Comparison of ENCODE assay signal across 32 mouse cellular contexts in genomic region chr9:57668277-57668676, GRCm38 (mm10). TPM values are rescaled to one million over a fixed set of nuclear protein-coding genes. Genes with fewer than 3 reads are reported as not detected.
A peak's percentile ranks its signal among the peaks of the same experiment; 100 is the strongest.
DNase-seq lines count a peak whose midpoint lies in the region; ATAC-seq and TF ChIP-seq lines count a peak whose summit lies in the region.
"Had no signal": no experiment of that assay in that cellular context is flagged by ENCODE, and none has a peak within 500 bp of the region (broad histone marks: within the 10 kb centered on the region; RNA-seq: fewer than 3 reads in every experiment).

No protein-coding gene starts in this region.

- ATAC-seq in heart, embryonic 12.5 days (ENCODE audit: insufficient number of reproducible peaks, low FRiP score), result no peak
- no peak for ATAC-seq in kidney, embryonic 15.5 days (replicated peaks; ENCODE audit: low FRiP score)
- no peak for ATAC-seq in lung, postnatal 0 days
- ATAC-seq: forebrain, embryonic 14.5 days; hindbrain, embryonic 16.5 days; Patski had no signal

- no peak overlapping the region for H3K4me3 ChIP-seq in heart, adult 2 months
- H3K4me3 ChIP-seq in heart, embryonic 12.5 days, result no peak overlapping the region
- H3K4me3 ChIP-seq in kidney, embryonic 15.5 days (replicated peaks), result no peak overlapping the region
- no peak overlapping the region for H3K4me3 ChIP-seq in lung, postnatal 0 days (ENCODE audit: low read depth, low read length)
- no peak overlapping the region for H3K4me3 ChIP-seq in lung, adult 2 months (replicated peaks; ENCODE audit: extremely low read depth, low read depth, low read length)
- H3K4me3 ChIP-seq: embryonic facial prominence, embryonic 12.5 days; midbrain, embryonic 12.5 days had no signal

- no peak for TF ChIP-seq CTCF in heart, adult 2 months (IDR thresholded peaks at IDR 0.05)
- no peak for TF ChIP-seq CTCF in lung, postnatal 0 days (IDR thresholded peaks at IDR 0.05)
- TF ChIP-seq CTCF in lung, adult 2 months (IDR thresholded peaks at IDR 0.05; ENCODE audit: insufficient read depth, low read length), result no peak

- 17% methylated on average over 1 of the region's 1 CpGs for WGBS in heart, adult 2 months
- WGBS in heart, embryonic 12.5 days, result 38% methylated on average over 1 of the region's 1 CpGs
- WGBS in kidney, embryonic 15.5 days, result 14% methylated on average over 1 of the region's 1 CpGs
- 0% methylated on average over 1 of the region's 1 CpGs for WGBS in lung, postnatal 0 days
- 11% methylated on average over 1 of the region's 1 CpGs for WGBS in lung, adult 2 months

- no peak for TF ChIP-seq EP300 in heart, adult 2 months (IDR thresholded peaks at IDR 0.05; ENCODE audit: insufficient read depth, low read depth, low read length)
- TF ChIP-seq EP300 in lung, postnatal 0 days (IDR thresholded peaks at IDR 0.05), result no peak

- no peaks in the 10 kb centered on the region for H3K79me2 ChIP-seq in heart, adult 2 months (replicated peaks; ENCODE audit: control insufficient read depth, insufficient read depth, low read length)

- H3K9me3 ChIP-seq in heart, embryonic 12.5 days (replicated peaks), result no peaks in the 10 kb centered on the region; the same call in 1 of the 2 replicates
- H3K9me3 ChIP-seq in kidney, embryonic 15.5 days (replicated peaks), result no peaks in the 10 kb centered on the region
- H3K9me3 ChIP-seq in lung, postnatal 0 days (ENCODE audit: low read length), result no peaks in the 10 kb centered on the region
- H3K9me3 ChIP-seq: embryonic facial prominence, embryonic 12.5 days; midbrain, embryonic 12.5 days had no signal

- no peaks in the 10 kb centered on the region for H3K36me3 ChIP-seq in heart, adult 2 months (ENCODE audit: control insufficient read depth, insufficient read depth, low read length)
- no peaks in the 10 kb centered on the region for H3K36me3 ChIP-seq in heart, embryonic 12.5 days
- H3K36me3 ChIP-seq in kidney, embryonic 15.5 days, result no peaks in the 10 kb centered on the region
- no peaks in the 10 kb centered on the region for H3K36me3 ChIP-seq in lung, postnatal 0 days (ENCODE audit: insufficient read depth, low read length)
- H3K36me3 ChIP-seq: embryonic facial prominence, embryonic 12.5 days; midbrain, embryonic 12.5 days had no signal

- H3K27ac ChIP-seq in heart, adult 2 months, result peak overlapping the region; percentile 23; the same call in 1 of the 2 replicates
- no peak overlapping the region for H3K27ac ChIP-seq in heart, embryonic 12.5 days (ENCODE audit: poor library complexity, severe bottlenecking)
- H3K27ac ChIP-seq in kidney, embryonic 15.5 days, result no peak overlapping the region
- 0 out of 2 replicates have a peak overlapping the region, but pooled peaks have one; percentile 20 for H3K27ac ChIP-seq in lung, postnatal 0 days (ENCODE audit: low read length)
- H3K27ac ChIP-seq: embryonic facial prominence, embryonic 12.5 days; midbrain, embryonic 12.5 days had no signal

- TF ChIP-seq POLR2A in heart, adult 2 months (IDR thresholded peaks at IDR 0.05; ENCODE audit: insufficient read depth, low read depth, low read length), result no peak
- TF ChIP-seq POLR2A in lung, adult 2 months (IDR thresholded peaks at IDR 0.05; ENCODE audit: borderline replicate concordance, extremely low read depth, low read depth, low read length), result no peak

- intact Hi-C loops in heart, adult 2 months (cut with DNase I), result loop anchor here (5.0 kb wide), 1 partner anchor 39 kb away; the partner anchor contains the start of gene Edc3

- no peak for DNase-seq in heart, adult 2 months
- DNase-seq in kidney, adult 9 months, result peak; percentile 50
- no peak for DNase-seq in lung, postnatal 0 days (ENCODE audit: low spot score)
- DNase-seq in lung, adult 2 months, result no peak
- DNase-seq in yolk sac, embryonic 10.5 days (ENCODE audit: low spot score), result peak; percentile 64
- DNase-seq: adrenal gland, postnatal 10 days; cerebellum, adult 11 months; cerebellum, adult 9-10 months; cerebellum, postnatal 36 days; embryo, embryonic 11 days; gastrocnemius, postnatal 36 days; heart, postnatal 14 days; thymus, adult 2 months had no signal

- H3K4me1 ChIP-seq in heart, adult 2 months (ENCODE audit: control insufficient read depth, insufficient read depth, low read length), result peaks cover 10% of the 10 kb centered on the region
- H3K4me1 ChIP-seq in heart, embryonic 12.5 days (replicated peaks), result peaks cover 6% of the 10 kb centered on the region; the same call in 1 of the 2 replicates
- no peaks in the 10 kb centered on the region; the same call in 1 of the 2 replicates for H3K4me1 ChIP-seq in kidney, embryonic 15.5 days
- H3K4me1 ChIP-seq in lung, postnatal 0 days (ENCODE audit: insufficient read depth, low read depth, low read length), result no peaks in the 10 kb centered on the region
- peaks cover 19% of the 10 kb centered on the region for H3K4me1 ChIP-seq in lung, adult 2 months (ENCODE audit: control insufficient read depth, insufficient read depth, low read length)
- H3K4me1 ChIP-seq: embryonic facial prominence, embryonic 12.5 days; midbrain, embryonic 12.5 days had no signal

- H3K4me2 ChIP-seq in heart, embryonic 12.5 days, result no peak overlapping the region
- H3K4me2 ChIP-seq in kidney, embryonic 15.5 days, result no peak overlapping the region
- H3K4me2 ChIP-seq in lung, postnatal 0 days (replicated peaks; ENCODE audit: low read depth, low read length), result no peak overlapping the region
- H3K4me2 ChIP-seq: embryonic facial prominence, embryonic 12.5 days; liver, embryonic 11.5 days; midbrain, embryonic 12.5 days had no signal

- no peaks in the 10 kb centered on the region for H3K27me3 ChIP-seq in heart, adult 2 months (ENCODE audit: control insufficient read depth, insufficient read depth, low read length)
- H3K27me3 ChIP-seq in heart, embryonic 12.5 days (replicated peaks), result 0 out of 2 replicates have a peak, but pooled peaks cover 9% of the 10 kb centered on the region
- H3K27me3 ChIP-seq in kidney, embryonic 15.5 days, result no peaks in the 10 kb centered on the region
- no peaks in the 10 kb centered on the region for H3K27me3 ChIP-seq in lung, postnatal 0 days (replicated peaks; ENCODE audit: insufficient read depth, low read length)
- H3K27me3 ChIP-seq: embryonic facial prominence, embryonic 12.5 days had no signal

- H3K9ac ChIP-seq in heart, adult 2 months (ENCODE audit: low read depth, low read length), result no peak overlapping the region
- H3K9ac ChIP-seq in heart, embryonic 12.5 days, result no peak overlapping the region
- no peak overlapping the region for H3K9ac ChIP-seq in kidney, embryonic 15.5 days
- no peak overlapping the region for H3K9ac ChIP-seq in lung, postnatal 0 days (replicated peaks; ENCODE audit: low read depth)
- H3K9ac ChIP-seq: embryonic facial prominence, embryonic 12.5 days; midbrain, embryonic 12.5 days had no signal

RNA-seq across cellular contexts. Expression of gene Csk, which starts 14.8 kb away (rescaled TPM):
- 10 to 100 TPM; 23.3 to 29.7 TPM for total RNA-seq in heart, adult 2 months (2021)
- 19.4 and 20.6 TPM in 2 replicates for polyA plus RNA-seq in heart, adult 2 months (2012; rRNA removed)
- polyA plus RNA-seq in heart, embryonic 12.5 days (2016; fragmentation: Nextera tagmentation; extraction: Ambion mirVana), result 16.4 TPM in 2 replicates
- 27.2 and 27.9 TPM in 2 replicates for polyA plus RNA-seq in kidney, embryonic 15.5 days (2015; fragmentation: Nextera tagmentation; extraction: Ambion mirVana)
- polyA plus RNA-seq in lung, postnatal 0 days (2015; fragmentation: Nextera tagmentation; extraction: Ambion mirVana), result 25.6 and 27.3 TPM in 2 replicates
- 68.7 and 79.3 TPM in 2 replicates for polyA plus RNA-seq in lung, adult 2 months (2012; rRNA removed)

RNA-seq across cellular contexts. Expression of gene Cyp1a2, which starts 15.2 kb away (rescaled TPM):
- not detected for total RNA-seq in heart, adult 2 months (2021)
- 1.00 TPM in 1 of 2 replicates, not detected in the other for polyA plus RNA-seq in heart, adult 2 months (2012; rRNA removed)
- polyA plus RNA-seq in heart, embryonic 12.5 days (2016; fragmentation: Nextera tagmentation; extraction: Ambion mirVana), result not detected in 2 replicates
- polyA plus RNA-seq in kidney, embryonic 15.5 days (2015; fragmentation: Nextera tagmentation; extraction: Ambion mirVana), result not detected in 2 replicates
- polyA plus RNA-seq in lung, postnatal 0 days (2015; fragmentation: Nextera tagmentation; extraction: Ambion mirVana), result 0.07 TPM in 1 of 2 replicates, not detected in the other
- 0.23 and 0.44 TPM in 2 replicates for polyA plus RNA-seq in lung, adult 2 months (2012; rRNA removed)
- total RNA-seq: gastrocnemius, postnatal 36 days; heart, adult 8-10 months; heart, postnatal 14 days; layer of hippocampus, adult 18-20 months; layer of hippocampus, postnatal 10 days; left cerebral cortex, adult 18-20 months; left cerebral cortex, postnatal 14 days; MEL had no signal
- polyA plus RNA-seq: embryonic facial prominence, embryonic 12.5 days; forebrain, embryonic 14.5 days; heart, embryonic 14.5 days; hindbrain, embryonic 11.5 days; hindbrain, embryonic 16.5 days; intestine, embryonic 14.5 days; limb, embryonic 11.5 days; liver, embryonic 11.5 days; midbrain, embryonic 12.5 days; neural tube, embryonic 14.5 days; Patski had no signal

RNA-seq across cellular contexts. Expression of gene Cyp1a1, which starts 19.5 kb away (rescaled TPM):
- total RNA-seq in heart, adult 2 months (2021), result under 1 TPM; 0.09 to 0.13 TPM
- polyA plus RNA-seq in heart, adult 2 months (2012; rRNA removed), result 0.20 and 0.78 TPM in 2 replicates
- not detected in 2 replicates for polyA plus RNA-seq in heart, embryonic 12.5 days (2016; fragmentation: Nextera tagmentation; extraction: Ambion mirVana)
- 0.08 and 0.22 TPM in 2 replicates for polyA plus RNA-seq in kidney, embryonic 15.5 days (2015; fragmentation: Nextera tagmentation; extraction: Ambion mirVana)
- 9.0 and 13.0 TPM in 2 replicates for polyA plus RNA-seq in lung, postnatal 0 days (2015; fragmentation: Nextera tagmentation; extraction: Ambion mirVana)
- 28.8 and 37.7 TPM in 2 replicates for polyA plus RNA-seq in lung, adult 2 months (2012; rRNA removed)
- total RNA-seq: heart, postnatal 14 days had no signal
- polyA plus RNA-seq: embryonic facial prominence, embryonic 12.5 days; forebrain, embryonic 14.5 days; heart, embryonic 14.5 days; hindbrain, embryonic 11.5 days; intestine, embryonic 14.5 days; limb, embryonic 11.5 days; midbrain, embryonic 12.5 days; Patski had no signal

RNA-seq across cellular contexts. Expression of gene Edc3, which starts 40.1 kb away (rescaled TPM):
- total RNA-seq in heart, adult 2 months (2021), result 1 to 10 TPM; 5.3 to 5.7 TPM
- polyA plus RNA-seq in heart, adult 2 months (2012; rRNA removed), result 5.5 and 6.6 TPM in 2 replicates
- polyA plus RNA-seq in heart, embryonic 12.5 days (2016; fragmentation: Nextera tagmentation; extraction: Ambion mirVana), result 21.2 and 21.3 TPM in 2 replicates
- polyA plus RNA-seq in kidney, embryonic 15.5 days (2015; fragmentation: Nextera tagmentation; extraction: Ambion mirVana), result 33.6 and 34.4 TPM in 2 replicates
- polyA plus RNA-seq in lung, postnatal 0 days (2015; fragmentation: Nextera tagmentation; extraction: Ambion mirVana), result 23.3 and 25.3 TPM in 2 replicates
- 17.6 and 19.4 TPM in 2 replicates for polyA plus RNA-seq in lung, adult 2 months (2012; rRNA removed)

RNA-seq across cellular contexts. Expression of gene Lman1l, which starts 47.7 kb away (rescaled TPM):
- not detected for total RNA-seq in heart, adult 2 months (2021)
- 0.20 TPM in 1 of 2 replicates, not detected in the other for polyA plus RNA-seq in heart, adult 2 months (2012; rRNA removed)
- polyA plus RNA-seq in heart, embryonic 12.5 days (2016; fragmentation: Nextera tagmentation; extraction: Ambion mirVana), result not detected in 2 replicates
- polyA plus RNA-seq in kidney, embryonic 15.5 days (2015; fragmentation: Nextera tagmentation; extraction: Ambion mirVana), result not detected in 2 replicates
- not detected in 2 replicates for polyA plus RNA-seq in lung, postnatal 0 days (2015; fragmentation: Nextera tagmentation; extraction: Ambion mirVana)
- 0.06 and 0.08 TPM in 2 replicates for polyA plus RNA-seq in lung, adult 2 months (2012; rRNA removed)
- total RNA-seq: adrenal gland, postnatal 10 days; gastrocnemius, postnatal 36 days; heart, postnatal 14 days; layer of hippocampus, adult 18-20 months; layer of hippocampus, postnatal 10 days; left cerebral cortex, adult 18-20 months; left cerebral cortex, postnatal 14 days had no signal
- polyA plus RNA-seq: embryonic facial prominence, embryonic 12.5 days; forebrain, embryonic 14.5 days; hindbrain, embryonic 11.5 days; hindbrain, embryonic 16.5 days; intestine, embryonic 14.5 days; limb, embryonic 11.5 days; liver, embryonic 11.5 days; neural tube, embryonic 14.5 days had no signal

Comparison
In these comparisons a context has a peak if more than half of its experiments do, and no peak if none do; other contexts are left out.
1. H3K27ac ChIP-seq: peak in heart, adult 2 months (single experiment) and lung, postnatal 0 days (single experiment); none in heart, embryonic 12.5 days (single experiment) and kidney, embryonic 15.5 days (single experiment).
2. DNase-seq: peak in kidney, adult 9 months (single experiment) and yolk sac, embryonic 10.5 days (single experiment); none in heart, adult 2 months (0 of 2), lung, postnatal 0 days (single experiment) and lung, adult 2 months (single experiment).